Mouse (Mus musculus): ENCODE data around the gene Alpk1.

- TF ChIP-seq POLR2A (IDR thresholded peaks at IDR 0.05; ENCODE audit: low read depth, low read length), result no peak
- no peak for TF ChIP-seq CTCF (IDR thresholded peaks at IDR 0.05; ENCODE audit: extremely low read depth, insufficient read length, insufficient replicate concordance, low read depth, low read length)
These were observed 153.8 kb downstream of the Alpk1 start for GRCm38 (mm10) chr3:127626524-127626923.
